Mouse (Mus musculus) spleen, postnatal 10 days (tissue): ENCODE data around the gene Tubb2a.
"Not testable (repeated sequence)": the region's sequence is repeated elsewhere in the genome, so short reads cannot be mapped to it uniquely, and the experiment has no call there.

Experiments used
- DNase-seq, 2 experiments: peaks; one replicate each; pipeline ENCODE4 v3.0.0; 2021 to 2022; ENCODE audit warnings: low spot score in 2 of 2

The Tubb2a gene

GRCm38 (mm10) chr13:34089358-34089757 is 11.6 kb upstream of the Tubb2a start:
- no peak for DNase-seq

GRCm38 (mm10) chr13:34088871-34089288 is 11.1 kb upstream of the Tubb2a start:
- no peak for DNase-seq

GRCm38 (mm10) chr13:34088201-34088649 is 10.4 kb upstream of the Tubb2a start:
- DNase-seq, result not testable (repeated sequence)

GRCm38 (mm10) chr13:34087052-34087812 is 9.4 kb upstream of the Tubb2a start:
- no peak for DNase-seq

- DNase-seq, result no peak
Measured at GRCm38 (mm10) chr13:34084026-34084750, 6.4 kb upstream of the Tubb2a start.

GRCm38 (mm10) chr13:34081926-34082325 is 4.1 kb upstream of the Tubb2a start:
- DNase-seq, result no peak

- DNase-seq, result no peak
Measured at GRCm38 (mm10) chr13:34079801-34080200, 2.0 kb upstream of the Tubb2a start.

GRCm38 (mm10) chr13:34078500-34079280 is 883 bp upstream of the Tubb2a start:
- no peak for DNase-seq

- DNase-seq, result peak; percentile 24 to 27
Measured at GRCm38 (mm10) chr13:34076561-34077491, 981 bp downstream of the Tubb2a start.

GRCm38 (mm10) chr13:34075893-34076292 is 1.9 kb downstream of the Tubb2a start:
- DNase-seq, result not testable (repeated sequence)

- not testable (repeated sequence) for DNase-seq
Measured at GRCm38 (mm10) chr13:34074441-34074840, 3.4 kb downstream of the Tubb2a start.

GRCm38 (mm10) chr13:34072847-34073246 is 5.0 kb downstream of the Tubb2a start:
- no peak for DNase-seq

- no peak for DNase-seq
Measured at GRCm38 (mm10) chr13:34071836-34072235, 6.0 kb downstream of the Tubb2a start.

- no peak for DNase-seq
Measured at GRCm38 (mm10) chr13:34070296-34070695, 7.5 kb downstream of the Tubb2a start.

GRCm38 (mm10) chr13:34066351-34066750 is 11.5 kb downstream of the Tubb2a start:
- DNase-seq, result no peak

GRCm38 (mm10) chr13:34062466-34062865 is 15.3 kb downstream of the Tubb2a start:
- DNase-seq, result peak in 1 of 2 experiments; percentile 20

GRCm38 (mm10) chr13:34060061-34060460 is 17.7 kb downstream of the Tubb2a start:
- no peak for DNase-seq

- no peak for DNase-seq
Measured at GRCm38 (mm10) chr13:34057252-34057651, 20.6 kb downstream of the Tubb2a start.

- no peak for DNase-seq
Measured at GRCm38 (mm10) chr13:34054983-34055382, 22.8 kb downstream of the Tubb2a start.

- no peak for DNase-seq
Measured at GRCm38 (mm10) chr13:34054391-34054790, 23.4 kb downstream of the Tubb2a start.

- DNase-seq, result no peak
Measured at GRCm38 (mm10) chr13:34053673-34054282, 24.0 kb downstream of the Tubb2a start.
